ENCODE assay signal across 7 mouse cellular contexts in genomic region chr17:40934420-40935231, GRCm38 (mm10). TPM values are rescaled to one million over a fixed set of nuclear protein-coding genes. Genes with fewer than 3 reads are reported as not detected.
DNase-seq lines count a peak whose midpoint lies in the region; ATAC-seq lines count a peak whose summit lies in the region.

Gene Mut, plus strand, starts transcription at chr17:40934685.
Gene Cenpq, minus strand, starts transcription at chr17:40935047.

- no peaks in the 10 kb centered on the region for H3K27me3 ChIP-seq in embryonic facial prominence, embryonic 12.5 days
- H3K27me3 ChIP-seq in limb, embryonic 11.5 days (ENCODE audit: control insufficient read depth, insufficient read depth, low read length) = no peaks in the 10 kb centered on the region
- no peaks in the 10 kb centered on the region for H3K27me3 ChIP-seq in midbrain, embryonic 14.5 days (ENCODE audit: control insufficient read depth, insufficient read depth, low read length)

- H3K36me3 ChIP-seq in embryonic facial prominence, embryonic 12.5 days = peaks cover 13% of the 10 kb centered on the region
- H3K36me3 ChIP-seq in limb, embryonic 11.5 days (ENCODE audit: control insufficient read depth, insufficient read depth, low read length) = 0 out of 2 replicates have a peak, but pooled peaks cover 2% of the 10 kb centered on the region
- peaks cover 16% of the 10 kb centered on the region; the same call in 1 of the 2 replicates for H3K36me3 ChIP-seq in midbrain, embryonic 14.5 days (ENCODE audit: control insufficient read depth, insufficient read depth, low read length)

- peak within 1 kb of the TSS; percentile 61 for H3K9ac ChIP-seq in embryonic facial prominence, embryonic 12.5 days
- peak within 1 kb of the TSS; percentile 65 for H3K9ac ChIP-seq in limb, embryonic 11.5 days (ENCODE audit: low read length)
- H3K9ac ChIP-seq in midbrain, embryonic 14.5 days (replicated peaks; ENCODE audit: low read length) = peak within 1 kb of the TSS; percentile 50

- H3K4me3 ChIP-seq in embryonic facial prominence, embryonic 12.5 days = peak within 1 kb of the TSS; percentile 68
- H3K4me3 ChIP-seq in limb, embryonic 11.5 days (ENCODE audit: low read depth, low read length) = peak within 1 kb of the TSS; percentile 52
- H3K4me3 ChIP-seq in midbrain, embryonic 14.5 days (replicated peaks; ENCODE audit: low read depth, low read length) = peak within 1 kb of the TSS; percentile 61

- H3K4me1 ChIP-seq in embryonic facial prominence, embryonic 12.5 days = peaks cover 3% of the 10 kb centered on the region; the same call in 1 of the 2 replicates
- 0 out of 2 replicates have a peak, but pooled peaks cover 3% of the 10 kb centered on the region for H3K4me1 ChIP-seq in limb, embryonic 11.5 days (ENCODE audit: control insufficient read depth, insufficient read depth, low read length)
- H3K4me1 ChIP-seq in midbrain, embryonic 14.5 days (ENCODE audit: control insufficient read depth, insufficient read depth, low read length) = peaks cover 9% of the 10 kb centered on the region

- peak; percentile 99 for ATAC-seq in embryonic facial prominence, embryonic 12.5 days (ENCODE audit: insufficient number of reproducible peaks, insufficient read depth, low FRiP score, low TSS enrichment)
- ATAC-seq in limb, embryonic 11.5 days (ENCODE audit: insufficient number of reproducible peaks, low FRiP score, low TSS enrichment, low read depth) = peak; percentile 100
- peak; percentile 100 for ATAC-seq in midbrain, embryonic 14.5 days (ENCODE audit: low FRiP score, low TSS enrichment)

- H3K4me2 ChIP-seq in embryonic facial prominence, embryonic 12.5 days (replicated peaks) = peak within 1 kb of the TSS; percentile 62
- H3K4me2 ChIP-seq in limb, embryonic 11.5 days (ENCODE audit: low read depth, severe bottlenecking) = peak within 1 kb of the TSS; percentile 66
- peak within 1 kb of the TSS; percentile 74 for H3K4me2 ChIP-seq in midbrain, embryonic 14.5 days (ENCODE audit: low read length)

- peak within 1 kb of the TSS; percentile 93 for H3K27ac ChIP-seq in embryonic facial prominence, embryonic 12.5 days
- peak within 1 kb of the TSS; percentile 64 for H3K27ac ChIP-seq in limb, embryonic 11.5 days (replicated peaks; ENCODE audit: low read depth, low read length)
- H3K27ac ChIP-seq in midbrain, embryonic 14.5 days (replicated peaks; ENCODE audit: low read depth, low read length) = peak within 1 kb of the TSS; percentile 90

- WGBS in embryonic facial prominence, embryonic 12.5 days = under 1% methylated on average over 50 of the region's 50 CpGs
- WGBS in limb, embryonic 11.5 days = under 1% methylated on average over 50 of the region's 50 CpGs
- under 1% methylated on average over 50 of the region's 50 CpGs for WGBS in midbrain, embryonic 14.5 days

- peak; percentile 98 for DNase-seq in adrenal gland, postnatal 25 days
- peak; percentile 100 for DNase-seq in heart, adult 11 months
- peak; percentile 98 for DNase-seq in kidney, adult 18-20 months
- DNase-seq in limb, embryonic 11.5 days (ENCODE audit: low spot score) = peak; percentile 98
- DNase-seq in midbrain, embryonic 14.5 days = peak; percentile 100
- peak; percentile 90 to 92 for DNase-seq in spleen, adult 18-20 months

- H3K9me3 ChIP-seq in embryonic facial prominence, embryonic 12.5 days = no peaks in the 10 kb centered on the region
- no peaks in the 10 kb centered on the region for H3K9me3 ChIP-seq in limb, embryonic 11.5 days (ENCODE audit: control insufficient read depth, low read length)
- H3K9me3 ChIP-seq in midbrain, embryonic 14.5 days (ENCODE audit: control insufficient read depth, low read length) = no peaks in the 10 kb centered on the region

RNA-seq across cellular contexts. Expression of gene Mut, which starts in this region (rescaled TPM):
- total RNA-seq in adrenal gland, postnatal 25 days (2021) = 151 and 213 TPM in 2 replicates
- 34.3 and 34.6 TPM in 2 replicates for polyA plus RNA-seq in embryonic facial prominence, embryonic 12.5 days (2016; fragmentation: Nextera tagmentation; extraction: Ambion mirVana)
- polyA plus RNA-seq in limb, embryonic 11.5 days (2014; fragmentation: Nextera tagmentation; extraction: Ambion mirVana) = 36.2 and 36.8 TPM in 2 replicates
- polyA plus RNA-seq in midbrain, embryonic 14.5 days (2014; fragmentation: Nextera tagmentation; extraction: Ambion mirVana) = 15.0 and 26.5 TPM in 2 replicates

RNA-seq across cellular contexts. Expression of gene Cenpq, which starts in this region (rescaled TPM):
- 9.1 and 10.1 TPM in 2 replicates for total RNA-seq in adrenal gland, postnatal 25 days (2021)
- polyA plus RNA-seq in embryonic facial prominence, embryonic 12.5 days (2016; fragmentation: Nextera tagmentation; extraction: Ambion mirVana) = 28.6 and 29.0 TPM in 2 replicates
- polyA plus RNA-seq in limb, embryonic 11.5 days (2014; fragmentation: Nextera tagmentation; extraction: Ambion mirVana) = 39.7 and 45.0 TPM in 2 replicates
- polyA plus RNA-seq in midbrain, embryonic 14.5 days (2014; fragmentation: Nextera tagmentation; extraction: Ambion mirVana) = 9.5 and 11.6 TPM in 2 replicates

Comparison
In these comparisons a context has a peak if more than half of its experiments do, and no peak if none do; other contexts are left out.
1. Peak in every context shown above with its lines: DNase-seq, ATAC-seq, H3K4me3 ChIP-seq and H3K27ac ChIP-seq.